Mouse (Mus musculus): ENCODE results near the gene Ceacam5. TPM values are rescaled to one million over a fixed set of nuclear protein-coding genes. Genes with fewer than 3 reads are reported as not detected.

The Ceacam5 gene
- not detected for total RNA-seq (2021)
- long read RNA-seq, result 0 reads

- no peak for DNase-seq (ENCODE audit: low spot score in 2 of 2)
Measured at GRCm38 (mm10) chr7:17712938-17713337, at the start of gene Ceacam5. Ceacam5 (plus strand) TSS chr7:17713238.

Other genes starting within 250 kb of the Ceacam5 start
- not detected for gene Ceacam14, start 99.4 kb downstream of the Ceacam5 start, total RNA-seq (2021)
- gene Gm5155, start 158.5 kb downstream of the Ceacam5 start, total RNA-seq (2021), result not detected